Mouse (Mus musculus): ENCODE results near the gene Rgs10. TPM values are rescaled to one million over a fixed set of nuclear protein-coding genes. Genes with fewer than 3 reads are reported as not detected.

Rgs10 gene
- total RNA-seq (2014; rRNA removed; ENCODE audit: low replicate concordance), result 0.69 and 3.3 TPM in 2 replicates
- polyA plus RNA-seq (2015; fragmentation: Nextera tagmentation; extraction: Ambion mirVana), result 7.2 and 7.8 TPM in 2 replicates

DNA sequence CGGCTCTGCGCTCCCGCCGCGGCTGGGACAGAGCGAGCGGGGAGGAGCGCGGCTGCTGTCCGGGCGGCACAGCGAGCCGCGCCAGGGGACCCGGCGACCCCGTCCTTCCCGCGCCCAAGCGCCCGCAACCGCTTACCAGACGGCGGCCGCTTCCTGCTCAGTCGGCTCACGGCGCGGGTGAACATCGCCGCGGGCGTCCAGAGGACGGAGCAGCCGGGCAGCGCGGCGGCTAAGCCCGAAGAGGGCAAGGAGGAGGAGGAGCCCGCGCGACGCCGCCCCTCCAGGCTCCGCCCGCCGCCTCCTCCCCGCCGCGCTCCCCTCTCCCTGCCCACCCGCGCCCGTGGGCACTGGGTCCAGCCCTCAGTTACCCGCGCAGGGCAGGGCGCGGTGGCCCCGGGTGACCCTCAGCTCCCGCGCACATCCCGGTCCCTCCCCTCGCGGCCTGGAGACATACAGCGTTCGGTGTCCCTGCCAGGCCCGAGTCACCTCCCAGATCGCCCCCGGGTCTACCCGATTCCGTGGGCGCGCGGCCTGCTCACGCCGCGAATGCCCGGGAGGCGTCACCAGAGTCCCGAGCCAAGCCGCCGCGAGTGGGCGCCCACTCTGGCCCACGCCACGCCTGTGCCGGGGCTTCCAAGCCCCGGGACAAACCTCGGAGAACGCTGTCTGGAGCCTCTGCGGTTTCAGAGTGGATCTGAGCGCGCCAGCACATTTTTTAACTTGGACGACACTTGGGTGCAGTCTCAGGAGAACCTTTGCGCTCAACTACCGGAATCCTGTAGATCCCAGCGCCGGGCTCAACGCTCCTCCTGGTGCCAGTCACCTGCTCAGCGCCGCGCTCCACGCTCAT, at the start of gene Rgs10:
TSS of gene Rgs10 (minus strand) at position 829 of the 850 bp plus-strand sequence.
- H3K9me3 ChIP-seq (replicated peaks; ENCODE audit: control insufficient read depth, low read length), result no peaks in the 10 kb centered on the region
- peaks cover 13% of the 10 kb centered on the region; the same call in 1 of the 2 replicates for H3K4me1 ChIP-seq (ENCODE audit: control insufficient read depth, insufficient read depth)
- H3K27me3 ChIP-seq (ENCODE audit: control insufficient read depth, insufficient read depth, low read length), result peaks cover 62% of the 10 kb centered on the region
- no peaks in the 10 kb centered on the region for H3K36me3 ChIP-seq (replicated peaks; ENCODE audit: control insufficient read depth, insufficient read depth, low read length)
- H3K9ac ChIP-seq (replicated peaks; ENCODE audit: low read depth, low read length), result peak within 1 kb of the TSS; percentile 68
- H3K27ac ChIP-seq (ENCODE audit: low read depth), result no peak within 1 kb of the TSS
- peak within 1 kb of the TSS; percentile 86 for H3K4me3 ChIP-seq (ENCODE audit: low read depth, low read length)
- DNase-seq (ENCODE audit: low spot score) (peak; percentile 23), ATAC-seq (ENCODE audit: insufficient read depth, low read depth) (peak; percentile 78)
- H3K4me2 ChIP-seq (ENCODE audit: low read depth, low read length), result peak within 1 kb of the TSS; percentile 100
- WGBS, result under 1% methylated on average over 78 of the region's 102 CpGs
- TF ChIP-seq CTCF (IDR thresholded peaks at IDR 0.05; ENCODE audit: low read depth) (no peak), EP300 (IDR thresholded peaks at IDR 0.05; ENCODE audit: low read depth) (no peak)

GRCm38 (mm10) chr7:128462406-128462805, 43.8 kb upstream of the Rgs10 start:
- Histone ChIP-seq H3K4me1 (ENCODE audit: control insufficient read depth, insufficient read depth) (peaks cover 21% of the 10 kb centered on the region), H3K27me3 (ENCODE audit: control insufficient read depth, insufficient read depth, low read length) (no peaks in the 10 kb centered on the region), H3K36me3 (replicated peaks; ENCODE audit: control insufficient read depth, insufficient read depth, low read length) (no peaks in the 10 kb centered on the region), H3K9me3 (replicated peaks; ENCODE audit: control insufficient read depth, low read length) (no peaks in the 10 kb centered on the region), H3K9ac (replicated peaks; ENCODE audit: low read depth, low read length) (no peak overlapping the region), H3K4me2 (ENCODE audit: low read depth, low read length) (peak overlapping the region; percentile 71), H3K27ac (ENCODE audit: low read depth) (no peak overlapping the region), H3K4me3 (ENCODE audit: low read depth, low read length) (no peak overlapping the region)
- DNase-seq (ENCODE audit: low spot score) (no peak), ATAC-seq (ENCODE audit: insufficient read depth, low read depth) (no peak)
- 73% methylated on average over 5 of the region's 5 CpGs for WGBS
- TF ChIP-seq CTCF (IDR thresholded peaks at IDR 0.05; ENCODE audit: low read depth), result no peak
- no peak for TF ChIP-seq EP300 (IDR thresholded peaks at IDR 0.05; ENCODE audit: low read depth)

- Histone ChIP-seq H3K27me3 (ENCODE audit: control insufficient read depth, insufficient read depth, low read length) (no peaks in the 10 kb centered on the region), H3K27ac (ENCODE audit: low read depth) (peak within 1 kb of the TSS; percentile 97), H3K4me2 (ENCODE audit: low read depth, low read length) (peak within 1 kb of the TSS; percentile 71), H3K9ac (replicated peaks; ENCODE audit: low read depth, low read length) (peak within 1 kb of the TSS; percentile 78), H3K36me3 (replicated peaks; ENCODE audit: control insufficient read depth, insufficient read depth, low read length) (no peaks in the 10 kb centered on the region), H3K9me3 (replicated peaks; ENCODE audit: control insufficient read depth, low read length) (no peaks in the 10 kb centered on the region), H3K4me1 (ENCODE audit: control insufficient read depth, insufficient read depth) (peaks cover 23% of the 10 kb centered on the region), H3K4me3 (ENCODE audit: low read depth, low read length) (peak within 1 kb of the TSS; percentile 74)
- DNase-seq (ENCODE audit: low spot score) (peak; percentile 100), ATAC-seq (ENCODE audit: insufficient read depth, low read depth) (peak; percentile 98)
- under 1% methylated on average over 69 of the region's 69 CpGs for WGBS
- TF ChIP-seq EP300 (IDR thresholded peaks at IDR 0.05; ENCODE audit: low read depth), result peak; percentile 85; the same call in 1 of the 2 replicates
- no peak for TF ChIP-seq CTCF (IDR thresholded peaks at IDR 0.05; ENCODE audit: low read depth)
Measured at GRCm38 (mm10) chr7:128461285-128462215, 43.0 kb upstream of the Rgs10 start, which contains the start of gene Tial1. Gene Tial1 (minus strand): TSS chr7:128461717.

DNA sequence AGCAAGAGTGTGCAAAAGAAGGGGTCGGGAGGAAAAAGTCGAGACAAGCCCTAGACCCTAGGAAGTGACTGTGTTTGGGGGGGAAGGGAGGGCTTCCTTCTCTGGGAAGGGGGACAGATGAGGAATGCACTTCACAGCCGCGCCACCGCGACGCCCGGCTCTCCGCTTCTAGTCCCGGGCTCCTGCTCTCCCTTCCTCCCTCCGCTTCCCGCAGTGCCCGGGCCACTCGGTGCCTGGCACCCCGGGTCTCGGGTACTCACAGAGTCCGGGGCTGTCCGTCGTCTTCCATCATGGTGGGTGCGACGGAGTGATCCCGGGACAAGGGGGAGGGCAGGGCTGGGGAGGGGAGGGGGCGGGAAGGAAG, 42.3 kb upstream of the Rgs10 start:
- TF ChIP-seq CTCF (IDR thresholded peaks at IDR 0.05; ENCODE audit: low read depth) (no peak), EP300 (IDR thresholded peaks at IDR 0.05; ENCODE audit: low read depth) (no peak)
- H3K4me2 ChIP-seq (ENCODE audit: low read depth, low read length), result peak overlapping the region; percentile 71
- H3K27ac ChIP-seq (ENCODE audit: low read depth), result peak overlapping the region; percentile 97
- peaks cover 23% of the 10 kb centered on the region for H3K4me1 ChIP-seq (ENCODE audit: control insufficient read depth, insufficient read depth)
- H3K9me3 ChIP-seq (replicated peaks; ENCODE audit: control insufficient read depth, low read length), result no peaks in the 10 kb centered on the region
- ATAC-seq (ENCODE audit: insufficient read depth, low read depth) (no peak; the same call in 1 of the 2 replicates), DNase-seq (ENCODE audit: low spot score) (peak; percentile 23)
- 0% methylated on average over 21 of the region's 23 CpGs for WGBS
- peak overlapping the region; percentile 74 for H3K4me3 ChIP-seq (ENCODE audit: low read depth, low read length)
- H3K36me3 ChIP-seq (replicated peaks; ENCODE audit: control insufficient read depth, insufficient read depth, low read length), result no peaks in the 10 kb centered on the region
- no peaks in the 10 kb centered on the region for H3K27me3 ChIP-seq (ENCODE audit: control insufficient read depth, insufficient read depth, low read length)
- peak overlapping the region; percentile 78 for H3K9ac ChIP-seq (replicated peaks; ENCODE audit: low read depth, low read length)

Measured in heart, postnatal 0 days (tissue).